Mouse (Mus musculus): ENCODE data around the gene Tsga10ip. TPM values are rescaled to one million over a fixed set of nuclear protein-coding genes. Genes with fewer than 3 reads are reported as not detected.
"Not testable (repeated sequence)": the region's sequence is repeated elsewhere in the genome, so short reads cannot be mapped to it uniquely, and the experiment has no call there.

Gene Tsga10ip
- polyA plus RNA-seq, 1 experiment from 2014 or later, result 8.3 TPM

- Histone ChIP-seq H3K27ac (no peak overlapping the region), H3K36me3 (peaks cover 19% of the 10 kb centered on the region), H3K4me1 (peaks cover 21% of the 10 kb centered on the region), H3K9ac (no peak overlapping the region), H3K9me3 (no peaks in the 10 kb centered on the region), H3K4me3 (replicated peaks) (no peak overlapping the region), H3K27me3 (replicated peaks) (no peaks in the 10 kb centered on the region), H3K4me2 (no peak overlapping the region)
- whole genome bisulfite sequencing, result 80% methylated on average over 2 of the region's 2 CpGs
- ATAC-seq (ENCODE audit: insufficient read depth, low FRiP score, low read depth), result no peak
These were observed 38.2 kb downstream of the Tsga10ip start for GRCm38 (mm10) chr19:5364124-5364523.

GRCm38 (mm10) chr19:5362186-5362585 is 40.1 kb downstream of the Tsga10ip start:
- H3K9me3 ChIP-seq, result no peaks in the 10 kb centered on the region
- no peak overlapping the region for H3K9ac ChIP-seq
- ATAC-seq (ENCODE audit: insufficient read depth, low FRiP score, low read depth), result no peak
- peaks cover 19% of the 10 kb centered on the region for H3K36me3 ChIP-seq
- H3K27ac ChIP-seq, result no peak overlapping the region
- peaks cover 9% of the 10 kb centered on the region; the same call in 1 of the 2 replicates for H3K4me1 ChIP-seq
- H3K4me3 ChIP-seq (replicated peaks), result no peak overlapping the region
- WGBS, result 73% methylated on average over 2 of the region's 2 CpGs
- H3K4me2 ChIP-seq, result no peak overlapping the region
- H3K27me3 ChIP-seq (replicated peaks), result no peaks in the 10 kb centered on the region

- no peaks in the 10 kb centered on the region for H3K36me3 ChIP-seq
- no peak overlapping the region for H3K27ac ChIP-seq
- no peaks in the 10 kb centered on the region for H3K27me3 ChIP-seq (replicated peaks)
- H3K4me3 ChIP-seq (replicated peaks), result no peak overlapping the region
- 40% methylated on average over 1 of the region's 1 CpGs for WGBS
- no peaks in the 10 kb centered on the region for H3K9me3 ChIP-seq
- no peak overlapping the region for H3K9ac ChIP-seq
- ATAC-seq (ENCODE audit: insufficient read depth, low FRiP score, low read depth), result no peak
- no peak overlapping the region for H3K4me2 ChIP-seq
- H3K4me1 ChIP-seq, result no peaks in the 10 kb centered on the region
These were observed 46.2 kb downstream of the Tsga10ip start for GRCm38 (mm10) chr19:5356080-5356479.

GRCm38 (mm10) chr19:5353609-5354008 is 48.7 kb downstream of the Tsga10ip start:
- H3K4me1 ChIP-seq, result 0 out of 2 replicates have a peak, but pooled peaks cover 6% of the 10 kb centered on the region
- H3K9ac ChIP-seq, result no peak overlapping the region
- ATAC-seq (ENCODE audit: insufficient read depth, low FRiP score, low read depth), result no peak
- 58% methylated on average over 2 of the region's 2 CpGs for WGBS
- H3K27ac ChIP-seq, result no peak overlapping the region
- H3K4me3 ChIP-seq (replicated peaks), result no peak overlapping the region
- no peak overlapping the region for H3K4me2 ChIP-seq
- H3K27me3 ChIP-seq (replicated peaks), result no peaks in the 10 kb centered on the region
- H3K36me3 ChIP-seq, result no peaks in the 10 kb centered on the region
- no peaks in the 10 kb centered on the region for H3K9me3 ChIP-seq

- not testable (repeated sequence) for H3K9ac ChIP-seq; H3K27ac ChIP-seq; H3K4me1 ChIP-seq; ATAC-seq (ENCODE audit: insufficient read depth, low FRiP score, low read depth); H3K36me3 ChIP-seq; H3K9me3 ChIP-seq; H3K27me3 ChIP-seq (replicated peaks)
- peak within 1 kb of the TSS; percentile 84 for H3K4me2 ChIP-seq
- H3K4me3 ChIP-seq (replicated peaks), result peak within 1 kb of the TSS; percentile 42
- 61% methylated on average over 6 of the region's 6 CpGs for WGBS
These were observed 52.8 kb downstream of the Tsga10ip start, which contains the start of gene Cst6 for GRCm38 (mm10) chr19:5349502-5349873. TSS of gene Cst6 (minus strand) at chr19:5349574.

GRCm38 (mm10) chr19:5348526-5349501 is 53.5 kb downstream of the Tsga10ip start:
- Histone ChIP-seq H3K9ac (no peak overlapping the region), H3K27me3 (replicated peaks) (no peaks in the 10 kb centered on the region), H3K4me2 (peak overlapping the region; percentile 84), H3K27ac (no peak overlapping the region), H3K4me1 (0 out of 2 replicates have a peak, but pooled peaks cover 6% of the 10 kb centered on the region), H3K36me3 (no peaks in the 10 kb centered on the region), H3K4me3 (replicated peaks) (peak overlapping the region; percentile 42), H3K9me3 (no peaks in the 10 kb centered on the region)
- 6% methylated on average over 34 of the region's 34 CpGs for WGBS
- no peak for ATAC-seq (ENCODE audit: insufficient read depth, low FRiP score, low read depth)

GRCm38 (mm10) chr19:5348064-5348463 is 54.3 kb downstream of the Tsga10ip start:
- H3K27ac ChIP-seq, result no peak overlapping the region
- no peaks in the 10 kb centered on the region for H3K36me3 ChIP-seq
- 0 out of 2 replicates have a peak, but pooled peaks cover 6% of the 10 kb centered on the region for H3K4me1 ChIP-seq
- no peaks in the 10 kb centered on the region for H3K27me3 ChIP-seq (replicated peaks)
- H3K9me3 ChIP-seq, result no peaks in the 10 kb centered on the region
- H3K4me3 ChIP-seq (replicated peaks), result no peak overlapping the region
- no peak for ATAC-seq (ENCODE audit: insufficient read depth, low FRiP score, low read depth)
- H3K9ac ChIP-seq, result no peak overlapping the region
- WGBS, result 70% methylated on average over 6 of the region's 6 CpGs
- no peak overlapping the region for H3K4me2 ChIP-seq

GRCm38 (mm10) chr19:5345297-5346131 is 56.8 kb downstream of the Tsga10ip start:
- Histone ChIP-seq H3K27me3 (replicated peaks) (no peaks in the 10 kb centered on the region), H3K4me1 (0 out of 2 replicates have a peak, but pooled peaks cover 6% of the 10 kb centered on the region), H3K4me2 (no peak overlapping the region), H3K4me3 (replicated peaks) (no peak overlapping the region), H3K36me3 (no peaks in the 10 kb centered on the region), H3K9ac (no peak overlapping the region), H3K27ac (no peak overlapping the region), H3K9me3 (no peaks in the 10 kb centered on the region)
- 72% methylated on average over 6 of the region's 6 CpGs for WGBS
- ATAC-seq (ENCODE audit: insufficient read depth, low FRiP score, low read depth), result no peak

GRCm38 (mm10) chr19:5341360-5341759 is 61.0 kb downstream of the Tsga10ip start:
- no peak for ATAC-seq (ENCODE audit: insufficient read depth, low FRiP score, low read depth)
- 88% methylated on average over 7 of the region's 7 CpGs for WGBS

More at GRCm38 (mm10) chr19:5341360-5341759, 61.0 kb downstream of the Tsga10ip start:
- H3K4me1 ChIP-seq, result no peaks in the 10 kb centered on the region
- H3K27me3 ChIP-seq (replicated peaks), result no peaks in the 10 kb centered on the region
- no peak overlapping the region for H3K4me2 ChIP-seq
- H3K4me3 ChIP-seq (replicated peaks), result no peak overlapping the region
- no peaks in the 10 kb centered on the region for H3K36me3 ChIP-seq
- no peak overlapping the region for H3K27ac ChIP-seq
- H3K9me3 ChIP-seq, result no peaks in the 10 kb centered on the region
- no peak overlapping the region for H3K9ac ChIP-seq

Measured in stomach, embryonic 15.5 days (tissue).